Mouse (Mus musculus) lung, postnatal 0 days (tissue): ENCODE data around the gene Mon1b.
A peak's percentile ranks its signal among the peaks of the same experiment; 100 is the strongest.

ENCODE experiments used
- CTCF ChIP-seq: IDR thresholded peaks from 2 replicates; pipeline ENCODE4 v1.5.1; 2016; ENCODE audit warnings: antibody characterized with exemption, mild to moderate bottlenecking
- EP300 ChIP-seq: IDR thresholded peaks from 2 replicates; pipeline ENCODE4 v1.6.1; 2016; ENCODE audit warnings: antibody characterized with exemption, mild to moderate bottlenecking, control low read depth

DNA sequence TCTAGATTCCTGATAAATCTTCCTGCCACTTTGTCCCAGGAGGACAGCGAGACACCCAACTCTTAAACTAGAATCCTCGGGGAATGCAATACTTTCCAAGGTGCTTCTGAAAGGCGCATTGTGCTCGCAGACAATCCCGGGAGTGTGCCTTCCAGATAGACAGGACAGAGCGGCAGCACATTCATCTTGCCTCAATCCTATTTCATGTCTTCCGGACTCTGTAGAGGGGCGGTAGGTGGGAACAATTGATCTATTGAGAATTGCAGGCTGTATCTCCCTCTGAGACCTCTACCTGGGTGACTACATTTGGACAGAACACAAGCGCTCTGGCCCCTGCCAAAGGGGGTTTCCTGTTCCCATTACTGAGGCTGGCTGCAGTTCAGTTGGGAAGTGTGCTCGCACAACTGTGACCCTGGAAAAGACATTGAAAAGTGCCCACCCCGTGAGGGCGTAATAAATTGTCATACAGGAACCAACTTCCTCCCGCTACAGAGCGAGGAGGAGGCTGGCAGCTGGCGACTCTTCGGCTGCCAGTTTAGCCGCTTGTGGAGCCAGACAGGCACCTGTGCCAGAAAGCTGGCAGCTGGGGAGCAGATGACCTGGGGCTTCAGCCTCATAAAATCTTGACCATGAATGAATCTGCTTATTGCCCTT lies 52.6 kb downstream of the Mon1b start:
- TF ChIP-seq CTCF = no peak
- peak; percentile 22; the same call in 1 of the 2 replicates for TF ChIP-seq EP300
